16 mouse cellular contexts compared by ENCODE assay signal in the genomic region with DNA sequence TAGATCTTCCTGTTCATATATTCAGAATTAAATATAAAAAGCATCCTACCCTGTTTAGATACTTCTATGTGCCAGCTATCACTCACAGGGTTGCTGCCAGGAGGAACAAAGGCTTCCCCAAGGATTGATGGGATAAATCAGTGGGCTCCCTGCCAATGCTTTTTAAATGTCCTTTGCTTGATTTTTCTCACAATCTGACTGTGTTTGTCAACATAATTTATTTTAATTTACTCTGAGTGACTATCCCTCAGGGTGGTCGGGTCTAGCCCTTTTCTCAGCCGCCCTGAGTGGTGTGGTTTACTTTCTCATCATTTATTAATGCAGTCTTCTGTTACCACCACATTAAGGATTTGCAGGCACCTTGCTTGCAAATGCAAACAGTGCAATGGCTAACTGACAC.
"Had no signal": no experiment of that assay in that cellular context is flagged by ENCODE, and none has a peak within 500 bp of the region (broad histone marks: within the 10 kb centered on the region; RNA-seq: fewer than 3 reads in every experiment).

No protein-coding gene starts in this region.

- H3K4me3 ChIP-seq: limb, embryonic 15.5 days; liver, embryonic 12.5 days; megakaryocyte, embryonic 14.5 days; myocyte; neural tube, embryonic 12.5 days had no signal

- ATAC-seq: liver, embryonic 12.5 days had no signal

- H3K4me2 ChIP-seq: limb, embryonic 15.5 days; liver, embryonic 12.5 days; lung, embryonic 14.5 days; neural tube, embryonic 12.5 days had no signal

- H3K27me3 ChIP-seq: limb, embryonic 15.5 days; liver, embryonic 12.5 days; megakaryocyte, embryonic 14.5 days; neural tube, embryonic 12.5 days had no signal

- DNase-seq: kidney, adult 8-10 months; kidney, postnatal 36 days; layer of hippocampus, adult 9-11 months; layer of hippocampus, postnatal 36 days; lung, embryonic 14.5 days; lung, postnatal 10 days; right cerebral cortex, adult 18-20 months; right cerebral cortex, postnatal 25 days; thymus, postnatal 36 days had no signal

- H3K9ac ChIP-seq: limb, embryonic 15.5 days; liver, embryonic 12.5 days; lung, embryonic 14.5 days; neural tube, embryonic 12.5 days had no signal

- H3K36me3 ChIP-seq: limb, embryonic 15.5 days; liver, embryonic 12.5 days; neural tube, embryonic 12.5 days had no signal

- H3K27ac ChIP-seq: kidney, postnatal 0 days; limb, embryonic 15.5 days; liver, embryonic 12.5 days; macrophage; neural tube, embryonic 12.5 days had no signal

- H3K9me3 ChIP-seq: limb, embryonic 15.5 days; liver, embryonic 12.5 days; neural tube, embryonic 12.5 days had no signal

- H3K4me1 ChIP-seq: limb, embryonic 15.5 days; megakaryocyte, embryonic 14.5 days; neural tube, embryonic 12.5 days had no signal
